Mouse (Mus musculus) embryonic facial prominence, embryonic 10.5 days (tissue): ENCODE results near the gene Olfr550. TPM values are rescaled to one million over a fixed set of nuclear protein-coding genes. Genes with fewer than 3 reads are reported as not detected.
A peak's percentile ranks its signal among the peaks of the same experiment; 100 is the strongest.

ENCODE experiments used
- DNase-seq: peaks from one replicate; pipeline ENCODE4 v3.0.0-alpha.2; 2017; ENCODE audit warnings: low spot score
- H3K27ac ChIP-seq: fragments of 300-500 bp; sonication (generic); replicated peaks from 2 replicates; pipeline ENCODE4 v1.5.1; 2016; ENCODE audit warnings: mild to moderate bottlenecking
- H3K27me3 ChIP-seq: fragments of 300-500 bp; sonication (generic); replicated peaks from 2 replicates; pipeline ENCODE4 v1.6.1; 2016; ENCODE audit warnings: low read depth, mild to moderate bottlenecking; ENCODE audit not compliant: poor library complexity, severe bottlenecking
- H3K36me3 ChIP-seq: fragments of 300-500 bp; sonication (generic); replicated peaks from 2 replicates; pipeline ENCODE4 v1.6.1; 2016; ENCODE audit warnings: mild to moderate bottlenecking, moderate library complexity
- H3K4me1 ChIP-seq: fragments of 300-500 bp; sonication (generic); 2 replicates; pipeline ENCODE4 v1.6.1; 2016
- H3K4me3 ChIP-seq: fragments of 300-500 bp; sonication (generic); 2 replicates; pipeline ENCODE4 v1.5.1; 2016; ENCODE audit warnings: mild to moderate bottlenecking, moderate library complexity
- H3K9me3 ChIP-seq: fragments of 300-500 bp; sonication (generic); 2 replicates; pipeline ENCODE4 v1.6.1; 2016; ENCODE audit warnings: mild to moderate bottlenecking
- WGBS: fragments of 180-500 bp; shearing (Covaris S2); methylation state at CpG from one replicate; pipeline ENCODE4 v1.1.7; 2016; 5-methylcytosine and 5-hydroxymethylcytosine counted together
- polyA plus RNA-seq: library from polyadenylated mRNA; unstranded; fragments of >200 nt; fragmentation: Nextera tagmentation; extraction: Ambion mirVana; gene quantifications from 2 replicates; pipeline ENCODE4 v1.2.1, GENCODE M21; 2016

Olfr550 gene
- polyA plus RNA-seq: not detected in 2 replicates

- Histone ChIP-seq H3K27ac (no peak within 1 kb of the TSS), H3K9me3 (no peaks in the 10 kb centered on the region), H3K36me3 (no peaks in the 10 kb centered on the region), H3K27me3 (no peaks in the 10 kb centered on the region), H3K4me3 (no peak within 1 kb of the TSS), H3K4me1 (no peaks in the 10 kb centered on the region)
- DNase-seq: no peak
- 92% methylated on average over 8 of the region's 8 CpGs for WGBS
Observed at GRCm38 (mm10) chr7:102571142-102571541, at the start of gene Olfr550. TSS of gene Olfr550 (plus strand) at chr7:102571442.

GRCm38 (mm10) chr7:102529052-102529451 is 42.2 kb upstream of the Olfr550 start:
- no peak overlapping the region for H3K4me3 ChIP-seq
- H3K27me3 ChIP-seq: no peaks in the 10 kb centered on the region
- H3K36me3 ChIP-seq: no peaks in the 10 kb centered on the region
- H3K9me3 ChIP-seq: no peaks in the 10 kb centered on the region
- no peak overlapping the region for H3K27ac ChIP-seq
- no peak for DNase-seq
- H3K4me1 ChIP-seq: no peaks in the 10 kb centered on the region
- WGBS: 87% methylated on average over 1 of the region's 1 CpGs

GRCm38 (mm10) chr7:102534449-102534848 is 36.8 kb upstream of the Olfr550 start, which contains the start of gene Olfr547:
TSS of gene Olfr547 (plus strand) at chr7:102534749.
- Histone ChIP-seq H3K27ac (no peak within 1 kb of the TSS), H3K4me3 (no peak within 1 kb of the TSS), H3K9me3 (no peaks in the 10 kb centered on the region), H3K36me3 (no peaks in the 10 kb centered on the region), H3K27me3 (no peaks in the 10 kb centered on the region), H3K4me1 (no peaks in the 10 kb centered on the region)
- no peak for DNase-seq
- 84% methylated on average over 1 of the region's 1 CpGs for WGBS

GRCm38 (mm10) chr7:102540596-102540995 is 30.6 kb upstream of the Olfr550 start, which contains the start of gene Olfr548-ps1:
TSS of gene Olfr548-ps1 (plus strand) at chr7:102540896.
- no peak for DNase-seq
- WGBS: 81% methylated on average over 2 of the region's 2 CpGs

GRCm38 (mm10) chr7:102541251-102541650 is 30.0 kb upstream of the Olfr550 start:
- Histone ChIP-seq H3K4me3 (no peak overlapping the region), H3K27ac (no peak overlapping the region), H3K27me3 (no peaks in the 10 kb centered on the region), H3K9me3 (no peaks in the 10 kb centered on the region), H3K36me3 (no peaks in the 10 kb centered on the region), H3K4me1 (no peaks in the 10 kb centered on the region)
- DNase-seq: no peak
- WGBS: 67% methylated on average over 3 of the region's 3 CpGs

More at GRCm38 (mm10) chr7:102540596-102540995, 30.6 kb upstream of the Olfr550 start, which contains the start of gene Olfr548-ps1:
- Histone ChIP-seq H3K27ac (no peak within 1 kb of the TSS), H3K36me3 (no peaks in the 10 kb centered on the region), H3K4me3 (no peak within 1 kb of the TSS), H3K27me3 (no peaks in the 10 kb centered on the region), H3K4me1 (no peaks in the 10 kb centered on the region), H3K9me3 (no peaks in the 10 kb centered on the region)

DNA sequence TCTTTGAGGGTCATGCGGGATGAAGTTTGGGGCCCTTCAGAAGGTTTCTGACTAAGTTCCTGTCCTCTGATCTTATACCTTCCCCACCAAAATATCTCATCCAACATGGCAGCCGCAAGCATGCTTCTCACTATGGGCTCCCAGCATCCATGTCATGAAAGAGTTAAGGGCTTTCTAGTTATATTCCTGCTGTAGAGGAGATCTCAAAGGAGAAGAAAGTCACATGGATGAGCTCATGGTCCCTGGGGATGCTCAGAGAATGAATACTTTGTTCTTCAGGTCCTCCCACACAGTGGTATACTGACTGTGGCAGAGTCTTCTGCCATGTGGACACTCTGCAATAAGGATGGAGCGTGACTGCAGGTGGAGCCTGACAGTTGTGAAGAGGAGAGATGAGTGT is 21.7 kb upstream of the Olfr550 start, which contains the start of gene Olfr549:
Gene Olfr549, plus strand, starts transcription at position 301 of the 400 bp plus-strand sequence.
- no peaks in the 10 kb centered on the region for H3K4me1 ChIP-seq
- H3K27me3 ChIP-seq: no peaks in the 10 kb centered on the region
- H3K27ac ChIP-seq: no peak within 1 kb of the TSS
- H3K9me3 ChIP-seq: no peaks in the 10 kb centered on the region
- 91% methylated on average over 3 of the region's 3 CpGs for WGBS
- no peak within 1 kb of the TSS for H3K4me3 ChIP-seq
- no peak for DNase-seq
- no peaks in the 10 kb centered on the region for H3K36me3 ChIP-seq

- 84% methylated on average over 3 of the region's 3 CpGs for WGBS
- Histone ChIP-seq H3K27ac (no peak overlapping the region), H3K27me3 (no peaks in the 10 kb centered on the region), H3K4me3 (no peak overlapping the region), H3K9me3 (no peaks in the 10 kb centered on the region), H3K36me3 (no peaks in the 10 kb centered on the region), H3K4me1 (no peaks in the 10 kb centered on the region)
- no peak for DNase-seq
Observed at GRCm38 (mm10) chr7:102553279-102553678, 18.0 kb upstream of the Olfr550 start.

DNA sequence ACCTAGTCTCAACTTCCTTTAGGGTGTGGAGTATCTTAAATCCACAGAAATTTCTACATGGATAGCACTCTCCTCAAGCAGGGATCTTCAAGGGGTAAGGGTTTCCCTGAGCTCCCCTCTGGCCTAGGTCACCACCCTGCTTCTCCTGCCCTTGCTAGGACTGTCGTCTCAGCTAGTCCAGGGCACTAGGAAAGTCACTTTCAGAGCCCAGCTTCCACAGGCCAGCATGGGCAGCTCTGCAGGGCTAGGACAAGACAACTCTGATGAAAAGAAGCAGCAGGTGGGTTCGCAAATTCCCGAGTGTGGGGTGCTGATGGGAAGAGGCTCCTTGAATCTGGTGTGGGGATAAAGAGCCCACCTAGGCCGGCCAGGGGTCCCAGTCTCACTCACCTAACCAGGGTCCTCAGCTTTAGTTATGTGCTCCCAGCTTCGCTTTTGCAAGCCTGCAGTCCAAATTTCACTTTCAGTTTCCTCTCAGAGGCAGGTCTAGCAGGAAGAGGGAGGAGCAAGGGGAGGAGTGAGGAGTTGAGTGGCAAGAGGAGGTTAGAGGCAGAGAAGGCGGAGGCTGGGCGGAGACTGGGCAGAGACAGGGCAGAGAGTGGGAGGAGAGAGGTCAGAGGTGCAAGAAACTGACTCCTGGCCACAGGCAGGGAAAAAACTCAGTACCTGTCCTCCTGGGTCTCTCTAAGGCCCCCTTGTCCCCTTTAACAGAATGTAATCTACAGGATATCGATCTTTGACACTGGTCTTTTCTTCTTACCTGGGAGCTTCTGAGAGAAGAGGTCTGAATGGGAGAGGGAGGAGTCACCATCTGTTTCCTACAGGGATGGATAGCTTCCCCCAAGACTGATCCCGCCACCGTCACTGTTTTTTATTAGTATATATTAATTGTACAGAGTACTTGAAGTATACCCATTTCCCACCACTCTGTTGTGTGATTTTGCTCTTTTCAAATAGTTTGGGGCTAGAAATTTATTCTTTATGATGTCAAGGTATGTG is 5.9 kb upstream of the Olfr550 start, which contains the start of gene Trim21:
Gene Trim21, minus strand, starts transcription at position 488 of the 999 bp plus-strand sequence.
- no peaks in the 10 kb centered on the region for H3K36me3 ChIP-seq
- H3K4me1 ChIP-seq: peaks cover 9% of the 10 kb centered on the region; the same call in 1 of the 2 replicates
- peak within 1 kb of the TSS; percentile 70 for H3K27ac ChIP-seq
- H3K27me3 ChIP-seq: no peaks in the 10 kb centered on the region
- WGBS: 21% methylated on average over 10 of the region's 10 CpGs
- no peaks in the 10 kb centered on the region for H3K9me3 ChIP-seq
- DNase-seq: peak; percentile 77
- H3K4me3 ChIP-seq: peak within 1 kb of the TSS; percentile 59

DNA sequence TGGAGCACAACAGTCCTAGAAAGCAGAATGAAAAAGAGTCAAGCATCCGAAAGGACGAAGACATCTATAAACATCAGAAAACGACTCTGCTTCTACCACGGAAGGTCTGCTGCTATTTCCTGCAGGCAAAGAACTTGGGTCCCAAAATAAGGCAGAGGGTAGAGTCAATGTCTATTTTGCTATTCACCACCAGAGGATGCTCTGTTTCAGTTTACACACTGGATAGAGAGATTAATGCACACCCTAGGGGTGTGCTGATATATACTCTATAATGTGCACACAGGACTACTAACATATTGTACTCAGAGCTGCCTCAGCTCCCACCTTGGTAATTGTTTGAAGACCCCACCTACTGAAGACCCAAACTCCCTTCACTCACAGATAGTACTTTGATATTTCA is 5.0 kb upstream of the Olfr550 start:
- H3K4me3 ChIP-seq: no peak overlapping the region
- DNase-seq: no peak
- no peak overlapping the region for H3K27ac ChIP-seq
- 92% methylated on average over 4 of the region's 4 CpGs for WGBS
- H3K4me1 ChIP-seq: peaks cover 9% of the 10 kb centered on the region; the same call in 1 of the 2 replicates
- H3K27me3 ChIP-seq: no peaks in the 10 kb centered on the region
- no peaks in the 10 kb centered on the region for H3K9me3 ChIP-seq
- no peaks in the 10 kb centered on the region for H3K36me3 ChIP-seq

GRCm38 (mm10) chr7:102573174-102573830 is 2.1 kb downstream of the Olfr550 start:
- Histone ChIP-seq H3K4me3 (no peak overlapping the region), H3K9me3 (no peaks in the 10 kb centered on the region), H3K27me3 (no peaks in the 10 kb centered on the region), H3K36me3 (no peaks in the 10 kb centered on the region), H3K4me1 (no peaks in the 10 kb centered on the region), H3K27ac (no peak overlapping the region)
- WGBS: 78% methylated on average over 3 of the region's 3 CpGs
- no peak for DNase-seq

DNA sequence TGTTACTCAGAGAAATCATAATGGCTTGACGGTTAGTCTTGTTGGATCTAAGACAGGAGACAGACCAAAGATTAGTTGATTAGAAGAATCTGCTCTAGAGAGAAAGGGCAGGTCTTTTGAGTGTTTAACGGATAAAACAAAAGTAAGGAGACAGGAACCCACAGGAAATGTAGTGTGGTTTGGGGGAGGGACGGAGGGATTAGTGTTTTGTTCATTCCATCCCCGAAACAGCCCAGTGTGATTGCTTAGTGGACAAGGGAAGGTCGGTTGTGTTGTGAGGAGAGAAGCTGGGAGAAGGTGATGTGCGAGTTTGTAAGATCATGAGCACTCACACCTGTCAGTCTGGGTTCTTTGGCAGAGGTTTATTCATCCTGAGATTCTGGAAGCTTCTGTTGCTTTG is 4.8 kb downstream of the Olfr550 start:
- 79% methylated on average over 6 of the region's 6 CpGs for WGBS
- H3K9me3 ChIP-seq: no peaks in the 10 kb centered on the region
- no peak for DNase-seq
- no peaks in the 10 kb centered on the region for H3K4me1 ChIP-seq
- no peak overlapping the region for H3K4me3 ChIP-seq
- H3K27me3 ChIP-seq: no peaks in the 10 kb centered on the region
- H3K27ac ChIP-seq: no peak overlapping the region
- H3K36me3 ChIP-seq: no peaks in the 10 kb centered on the region

DNA sequence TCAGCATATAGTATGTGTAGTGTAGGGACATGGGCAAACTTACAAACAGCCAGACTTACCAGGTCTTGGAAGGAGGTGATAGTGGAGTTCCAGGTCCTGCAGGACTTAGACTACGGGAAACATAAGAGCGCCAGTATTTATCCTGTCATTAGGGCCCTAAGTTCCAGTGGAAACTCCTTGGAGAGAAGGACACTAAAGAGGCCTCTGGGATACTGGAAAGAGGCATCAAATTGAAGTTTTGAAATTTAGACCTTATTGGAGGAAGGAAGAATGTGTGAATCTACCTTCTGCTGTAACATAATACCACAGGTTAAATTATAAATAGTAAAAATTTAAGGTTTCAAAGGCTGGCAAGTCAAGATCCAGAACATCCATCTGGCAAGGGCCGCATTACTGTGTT is 20.5 kb downstream of the Olfr550 start, which contains the start of gene Olfr551:
Gene Olfr551, minus strand, starts transcription at position 101 of the 400 bp plus-strand sequence.
- no peaks in the 10 kb centered on the region for H3K27me3 ChIP-seq
- no peak within 1 kb of the TSS for H3K27ac ChIP-seq
- H3K4me1 ChIP-seq: no peaks in the 10 kb centered on the region
- H3K9me3 ChIP-seq: no peaks in the 10 kb centered on the region
- H3K36me3 ChIP-seq: no peaks in the 10 kb centered on the region
- DNase-seq: no peak
- WGBS: 92% methylated on average over 3 of the region's 3 CpGs
- H3K4me3 ChIP-seq: no peak within 1 kb of the TSS
